Mouse (Mus musculus): ENCODE data around the gene Ebf4. TPM values are rescaled to one million over a fixed set of nuclear protein-coding genes. Genes with fewer than 3 reads are reported as not detected.

Ebf4 gene
- polyA plus RNA-seq (2012; ENCODE audit: low replicate concordance) = 0.12 and 0.20 TPM in 2 replicates

GRCm38 (mm10) chr2:130294936-130295277 lies at the start of gene Ebf4:
Ebf4 (plus strand) TSS chr2:130295169.

GRCm38 (mm10) chr2:130274149-130274861 lies 20.7 kb upstream of the Ebf4 start, which contains the start of gene Nop56:
Nop56 (plus strand) TSS chr2:130274430.

GRCm38 (mm10) chr2:130283854-130284654 lies 10.9 kb upstream of the Ebf4 start, which contains the start of gene Idh3b:
Idh3b (minus strand) TSS chr2:130284547.

GRCm38 (mm10) chr2:130397186-130397985 lies 102.4 kb downstream of the Ebf4 start, which contains the start of gene Cpxm1:
Cpxm1 (minus strand) TSS chr2:130397574.

GRCm38 (mm10) chr2:130404939-130405338 lies 110.0 kb downstream of the Ebf4 start, which contains the start of the genes Gm28372 and 1700020A23Rik:
Gm28372 (plus strand) TSS chr2:130405239.
1700020A23Rik (plus strand) TSS chr2:130405259.

GRCm38 (mm10) chr2:130406178-130406577 lies 111.2 kb downstream of the Ebf4 start, which contains the start of gene Tmem239:
Tmem239 (plus strand) TSS chr2:130406478.

Other genes starting within 250 kb of the Ebf4 start
- not detected in 2 replicates for gene Tgm6, start 182.8 kb upstream of the Ebf4 start, polyA plus RNA-seq (2012; ENCODE audit: low replicate concordance)
- 553 and 601 TPM in 2 replicates for gene Snrpb, start 115.8 kb upstream of the Ebf4 start, polyA plus RNA-seq (2012; ENCODE audit: low replicate concordance)
- not detected in 2 replicates for gene Tmc2, start 100.0 kb upstream of the Ebf4 start, polyA plus RNA-seq (2012; ENCODE audit: low replicate concordance)
- 42.9 and 177 TPM in 2 replicates for gene Nop56, start 20.7 kb upstream of the Ebf4 start, polyA plus RNA-seq (2012; ENCODE audit: low replicate concordance)
- 18.5 and 35.0 TPM in 2 replicates for gene Idh3b, start 10.6 kb upstream of the Ebf4 start, polyA plus RNA-seq (2012; ENCODE audit: low replicate concordance)
- 0.30 and 0.91 TPM in 2 replicates for gene Cpxm1, start 102.4 kb downstream of the Ebf4 start, polyA plus RNA-seq (2012; ENCODE audit: low replicate concordance)
- gene Gm28372, start 110.1 kb downstream of the Ebf4 start, polyA plus RNA-seq (2012; ENCODE audit: low replicate concordance) = not detected in 2 replicates
- not detected in 2 replicates for gene 1700020A23Rik, start 110.1 kb downstream of the Ebf4 start, polyA plus RNA-seq (2012; ENCODE audit: low replicate concordance)
- not detected in 2 replicates for gene Tmem239, start 111.3 kb downstream of the Ebf4 start, polyA plus RNA-seq (2012; ENCODE audit: low replicate concordance)
- 7.0 and 7.9 TPM in 2 replicates for gene Vps16, start 129.2 kb downstream of the Ebf4 start, polyA plus RNA-seq (2012; ENCODE audit: low replicate concordance)
- gene Pced1a, start 129.5 kb downstream of the Ebf4 start, polyA plus RNA-seq (2012; ENCODE audit: low replicate concordance) = 6.0 and 7.3 TPM in 2 replicates
- 9.8 and 19.8 TPM in 2 replicates for gene Ptpra, start 155.1 kb downstream of the Ebf4 start, polyA plus RNA-seq (2012; ENCODE audit: low replicate concordance)